Mouse (Mus musculus) testis, postnatal 14 days (tissue): ENCODE data around the gene Olfr196.
"Not testable (repeated sequence)": the region's sequence is repeated elsewhere in the genome, so short reads cannot be mapped to it uniquely, and the experiment has no call there.

ENCODE experiments used
- DNase-seq: peaks from one replicate; pipeline ENCODE4 v3.0.0; 2021; ENCODE audit warnings: low spot score

Olfr196 gene

DNA sequence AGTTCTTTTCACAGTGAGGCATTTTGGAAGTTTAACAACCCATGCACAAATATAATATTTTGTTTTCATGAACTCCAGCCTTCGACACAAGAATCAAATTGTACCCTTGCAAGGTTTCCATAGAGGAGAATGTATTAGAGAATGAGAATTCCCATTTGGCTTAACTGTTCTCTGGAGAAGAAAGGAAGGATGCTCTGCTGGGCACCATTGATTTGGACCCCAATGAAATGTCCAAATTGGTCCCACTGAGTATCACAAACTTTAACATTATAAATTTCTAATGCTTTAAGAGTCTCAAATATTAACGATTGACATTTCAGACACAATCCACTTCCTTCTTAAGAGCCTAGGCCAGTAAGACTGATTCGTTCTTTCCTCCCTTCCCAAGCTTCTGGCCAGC is at the start of gene Olfr196:
Gene Olfr196 (minus strand): TSS at position 101 of the 400 bp plus-strand sequence.
- DNase-seq = no peak

DNA sequence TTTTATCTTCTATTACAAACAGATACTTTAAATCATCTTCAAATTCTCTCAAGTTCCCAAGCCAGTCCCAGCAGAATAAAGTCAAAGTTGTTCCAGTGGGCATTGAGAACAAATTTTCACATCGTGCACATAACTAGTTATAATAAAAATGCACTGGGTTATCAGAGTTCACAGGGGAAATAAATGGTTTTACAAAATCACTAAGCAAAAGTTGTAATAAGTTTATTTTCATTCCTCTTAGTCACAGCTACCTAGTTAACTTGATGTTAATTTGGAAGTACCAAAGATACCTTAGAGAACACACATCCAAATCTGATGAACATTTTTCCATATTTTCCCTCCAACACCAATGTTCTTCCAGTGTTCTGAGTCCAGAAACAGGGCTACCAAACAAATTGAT is 49.4 kb upstream of the Olfr196 start, which contains the start of gene Olfr199:
Gene Olfr199 (minus strand): TSS at position 101 of the 400 bp plus-strand sequence.
- not testable (repeated sequence) for DNase-seq

GRCm38 (mm10) chr16:59217861-59218260 is 47.6 kb upstream of the Olfr196 start:
- not testable (repeated sequence) for DNase-seq

DNA sequence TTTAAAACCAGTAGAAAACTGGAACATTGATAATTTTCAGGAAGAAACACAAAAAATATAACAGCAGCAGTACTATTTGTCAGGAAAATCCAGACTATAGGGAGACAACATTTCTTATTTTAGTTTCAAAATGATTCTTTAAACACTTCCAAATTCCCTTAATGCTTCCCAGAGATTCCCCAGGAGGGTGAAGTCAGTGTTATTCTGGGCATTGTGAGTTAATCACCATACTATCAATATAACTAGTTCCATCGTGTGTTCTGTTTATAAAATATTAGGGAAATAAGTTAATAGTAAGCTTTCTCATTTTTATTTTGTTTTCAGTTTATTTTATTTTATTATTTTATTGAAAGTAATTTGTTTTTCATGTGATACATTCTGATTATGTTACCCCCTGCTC is 33.2 kb upstream of the Olfr196 start, which contains the start of gene Olfr198:
Gene Olfr198 (minus strand): TSS at position 101 of the 400 bp plus-strand sequence.
- not testable (repeated sequence) for DNase-seq

DNA sequence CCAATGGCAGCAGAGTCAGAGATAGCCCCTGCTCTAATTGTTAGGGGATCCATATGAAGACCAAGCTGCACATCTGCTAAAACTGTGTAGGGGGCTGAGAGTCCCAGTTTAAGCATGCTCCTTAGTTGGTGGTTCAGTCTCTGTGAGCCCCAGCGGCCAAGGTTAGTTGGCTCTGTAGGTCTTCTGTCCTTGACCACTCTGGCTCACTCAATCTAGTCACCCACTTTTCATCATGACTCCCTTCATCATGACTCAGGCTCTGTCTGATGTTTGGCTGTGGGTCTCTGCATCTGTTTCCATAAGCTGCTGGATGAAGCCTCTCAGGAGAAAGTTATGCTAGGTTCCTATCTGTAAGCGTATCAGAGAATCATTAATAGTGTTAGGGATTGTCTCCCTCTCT is 18.3 kb downstream of the Olfr196 start:
- no peak for DNase-seq

DNA sequence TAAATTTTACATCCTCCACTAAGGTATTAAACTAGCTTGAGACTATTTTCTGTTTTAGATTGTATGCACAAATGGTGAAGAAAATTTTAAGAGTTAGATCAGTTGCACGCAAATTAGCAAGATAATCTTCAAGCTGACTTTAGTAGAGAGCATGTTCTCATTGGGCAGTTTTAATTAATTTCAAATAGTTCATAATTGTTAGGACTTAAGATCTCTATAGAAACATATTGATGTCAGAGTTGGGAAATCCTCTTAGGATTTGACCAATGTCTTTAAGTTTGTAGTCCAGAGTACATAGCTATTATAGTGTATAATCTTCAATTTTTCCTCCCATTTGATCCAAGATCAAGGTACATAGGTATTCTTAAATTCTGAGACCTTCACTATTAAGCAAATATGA is 23.5 kb downstream of the Olfr196 start, which contains the start of gene Olfr195:
Gene Olfr195 (plus strand): TSS at position 301 of the 400 bp plus-strand sequence.
- DNase-seq = no peak

- no peak for DNase-seq
Observed at GRCm38 (mm10) chr16:59141105-59141504, 29.1 kb downstream of the Olfr196 start.

- DNase-seq = no peak
Observed at GRCm38 (mm10) chr16:59130740-59131139, 39.5 kb downstream of the Olfr196 start.

GRCm38 (mm10) chr16:59120969-59121368 is 49.3 kb downstream of the Olfr196 start, which contains the start of gene Olfr194:
TSS of gene Olfr194 (minus strand) at chr16:59121069.
- DNase-seq = no peak
